Mouse (Mus musculus): ENCODE data around the gene Lap3. TPM values are rescaled to one million over a fixed set of nuclear protein-coding genes. Genes with fewer than 3 reads are reported as not detected.

Gene Lap3
- polyA plus RNA-seq, 2 experiments: 24.3 to 38.8 TPM

DNA sequence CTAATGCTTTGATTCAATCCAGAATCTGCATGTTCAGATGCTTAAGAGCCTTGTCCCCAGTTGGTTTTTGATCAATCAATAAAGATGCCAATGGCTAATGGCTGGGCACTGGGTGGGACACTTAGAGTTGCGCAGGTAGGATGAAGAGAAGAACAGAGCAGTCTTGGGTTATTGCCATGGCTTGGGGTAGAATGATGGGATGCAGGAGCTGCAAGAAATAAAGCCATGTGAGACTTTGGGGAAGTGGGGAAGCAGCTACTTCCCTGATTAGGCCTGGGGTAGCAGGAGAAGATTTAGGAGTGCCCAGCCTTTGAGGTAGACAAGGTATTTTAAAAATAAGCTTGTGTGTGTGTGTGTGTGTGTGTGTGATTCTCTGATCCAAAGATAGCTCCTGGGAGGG lies 13.1 kb upstream of the Lap3 start:
- no peaks in the 10 kb centered on the region for H3K27me3 ChIP-seq (ENCODE audit: control insufficient read depth, insufficient read depth, low read length)
- H3K36me3 ChIP-seq (replicated peaks; ENCODE audit: control insufficient read depth, insufficient read depth, low read depth): no peaks in the 10 kb centered on the region
- ATAC-seq (ENCODE audit: insufficient read depth) (no peak), DNase-seq (ENCODE audit: low read depth in 3 of 3, low spot score in 3 of 3) (no peak)
- H3K9ac ChIP-seq (replicated peaks): no peak overlapping the region
- no peak overlapping the region for H3K27ac ChIP-seq
- H3K4me3 ChIP-seq (ENCODE audit: insufficient read depth in 1 of 2, low read depth in 2 of 2, low read length in 2 of 2): no peak overlapping the region
- H3K4me1 ChIP-seq (replicated peaks; ENCODE audit: control insufficient read depth in 2 of 2, insufficient read depth in 2 of 2, low read length in 1 of 2): no peaks in the 10 kb centered on the region
- TF ChIP-seq CTCF (IDR thresholded peaks at IDR 0.05; ENCODE audit: low read depth) (no peak), EP300 (IDR thresholded peaks at IDR 0.05; ENCODE audit: low read depth) (no peak)
- no peak overlapping the region for H3K4me2 ChIP-seq (ENCODE audit: low read depth)
- 51% methylated on average over 1 of the region's 1 CpGs for WGBS (ENCODE audit: insufficient replicate concordance)
- no peaks in the 10 kb centered on the region for H3K9me3 ChIP-seq (ENCODE audit: control insufficient read depth, low read length)

DNA sequence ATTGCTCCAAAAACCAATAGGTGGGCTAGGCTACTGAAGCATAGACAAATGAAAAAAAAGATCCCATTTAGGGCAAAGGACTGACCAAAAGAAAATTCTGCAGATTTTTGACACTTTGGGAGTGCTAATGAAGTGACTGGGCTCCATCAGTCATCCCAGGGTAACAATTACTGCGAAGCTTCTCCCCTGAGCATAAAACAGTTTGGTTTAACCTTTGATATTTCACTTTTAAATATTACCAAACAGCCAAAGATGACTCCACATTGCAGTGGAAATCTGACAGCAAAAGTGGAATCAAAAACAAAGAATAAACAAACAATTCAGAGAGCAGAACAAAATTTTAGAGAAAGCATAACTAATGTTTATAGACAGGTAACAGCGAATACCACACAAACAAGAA lies 12.0 kb upstream of the Lap3 start:
- no peaks in the 10 kb centered on the region for H3K36me3 ChIP-seq (replicated peaks; ENCODE audit: control insufficient read depth, insufficient read depth, low read depth)
- 71% methylated on average over 2 of the region's 2 CpGs for WGBS (ENCODE audit: insufficient replicate concordance)

DNA sequence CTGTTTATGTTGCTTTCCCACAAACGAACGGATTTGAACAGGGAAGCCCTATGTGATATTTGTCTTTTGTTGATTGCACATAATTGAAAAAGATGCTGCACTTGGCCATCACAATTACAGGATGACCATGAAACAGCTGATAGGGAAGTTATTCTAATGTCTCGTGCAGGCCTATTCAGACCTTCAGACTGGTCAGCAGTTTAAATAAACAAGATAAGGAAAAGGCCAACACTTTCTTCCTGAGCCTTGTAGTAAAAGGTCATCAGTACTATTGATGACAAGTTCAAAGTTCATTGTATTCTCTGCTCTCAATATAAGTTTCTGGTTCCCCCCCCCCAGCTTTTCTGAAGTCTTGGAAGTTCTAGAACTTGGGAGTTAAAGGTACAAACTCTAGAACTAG lies 10.6 kb upstream of the Lap3 start:
- TF ChIP-seq CTCF (IDR thresholded peaks at IDR 0.05; ENCODE audit: low read depth): no peak
- TF ChIP-seq EP300 (IDR thresholded peaks at IDR 0.05; ENCODE audit: low read depth): no peak
- Histone ChIP-seq H3K4me1 (replicated peaks; ENCODE audit: control insufficient read depth in 2 of 2, insufficient read depth in 2 of 2, low read length in 1 of 2) (no peaks in the 10 kb centered on the region), H3K27ac (no peak overlapping the region), H3K27me3 (ENCODE audit: control insufficient read depth, insufficient read depth, low read length) (no peaks in the 10 kb centered on the region), H3K4me3 (ENCODE audit: insufficient read depth in 1 of 2, low read depth in 2 of 2, low read length in 2 of 2) (no peak overlapping the region), H3K36me3 (replicated peaks; ENCODE audit: control insufficient read depth, insufficient read depth, low read depth) (no peaks in the 10 kb centered on the region), H3K4me2 (ENCODE audit: low read depth) (no peak overlapping the region), H3K9ac (replicated peaks) (no peak overlapping the region), H3K9me3 (ENCODE audit: control insufficient read depth, low read length) (no peaks in the 10 kb centered on the region)
- DNase-seq (ENCODE audit: low read depth in 3 of 3, low spot score in 3 of 3) (no peak), ATAC-seq (ENCODE audit: insufficient read depth) (no peak)
- 43% methylated on average over 3 of the region's 3 CpGs for WGBS (ENCODE audit: insufficient replicate concordance)

More for the DNA sequence above, 12.0 kb upstream of the Lap3 start:
- Histone ChIP-seq H3K4me3 (ENCODE audit: insufficient read depth in 1 of 2, low read depth in 2 of 2, low read length in 2 of 2) (no peak overlapping the region), H3K9ac (replicated peaks) (no peak overlapping the region), H3K27me3 (ENCODE audit: control insufficient read depth, insufficient read depth, low read length) (no peaks in the 10 kb centered on the region), H3K4me1 (replicated peaks; ENCODE audit: control insufficient read depth in 2 of 2, insufficient read depth in 2 of 2, low read length in 1 of 2) (no peaks in the 10 kb centered on the region), H3K27ac (no peak overlapping the region), H3K9me3 (ENCODE audit: control insufficient read depth, low read length) (no peaks in the 10 kb centered on the region), H3K4me2 (ENCODE audit: low read depth) (no peak overlapping the region)
- DNase-seq (ENCODE audit: low read depth in 3 of 3, low spot score in 3 of 3) (no peak), ATAC-seq (ENCODE audit: insufficient read depth) (no peak)
- TF ChIP-seq EP300 (IDR thresholded peaks at IDR 0.05; ENCODE audit: low read depth) (no peak), CTCF (IDR thresholded peaks at IDR 0.05; ENCODE audit: low read depth) (no peak)

DNA sequence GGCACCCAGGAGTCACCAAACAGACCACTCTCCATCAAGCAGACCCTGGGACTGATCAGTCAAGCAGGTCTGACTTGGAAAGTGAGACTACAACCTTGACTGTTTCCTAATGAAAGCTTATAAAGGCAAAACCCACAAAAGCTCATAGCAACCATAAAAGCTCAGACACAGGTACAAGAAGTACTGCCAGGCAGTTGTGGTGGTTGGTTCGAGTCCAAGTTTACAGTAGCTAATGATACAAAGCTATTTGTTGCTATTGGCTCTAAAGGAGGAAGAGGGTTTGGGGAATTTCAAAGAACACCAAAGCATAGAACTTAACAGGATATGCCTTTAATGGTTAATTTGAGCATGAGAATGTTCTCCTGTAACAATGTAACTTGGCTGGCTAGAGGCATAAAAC lies 9.5 kb upstream of the Lap3 start:
- Histone ChIP-seq H3K4me2 (ENCODE audit: low read depth) (no peak overlapping the region), H3K4me3 (ENCODE audit: insufficient read depth in 1 of 2, low read depth in 2 of 2, low read length in 2 of 2) (no peak overlapping the region), H3K9me3 (ENCODE audit: control insufficient read depth, low read length) (no peaks in the 10 kb centered on the region), H3K36me3 (replicated peaks; ENCODE audit: control insufficient read depth, insufficient read depth, low read depth) (no peaks in the 10 kb centered on the region), H3K27ac (no peak overlapping the region), H3K4me1 (replicated peaks; ENCODE audit: control insufficient read depth in 2 of 2, insufficient read depth in 2 of 2, low read length in 1 of 2) (no peaks in the 10 kb centered on the region), H3K27me3 (ENCODE audit: control insufficient read depth, insufficient read depth, low read length) (no peaks in the 10 kb centered on the region), H3K9ac (replicated peaks) (no peak overlapping the region)
- WGBS (ENCODE audit: insufficient replicate concordance): 45% methylated on average over 1 of the region's 1 CpGs
- TF ChIP-seq EP300 (IDR thresholded peaks at IDR 0.05; ENCODE audit: low read depth) (no peak), CTCF (IDR thresholded peaks at IDR 0.05; ENCODE audit: low read depth) (no peak)
- DNase-seq (ENCODE audit: low read depth in 3 of 3, low spot score in 3 of 3): no peak
- ATAC-seq (ENCODE audit: insufficient read depth): no peak

DNA sequence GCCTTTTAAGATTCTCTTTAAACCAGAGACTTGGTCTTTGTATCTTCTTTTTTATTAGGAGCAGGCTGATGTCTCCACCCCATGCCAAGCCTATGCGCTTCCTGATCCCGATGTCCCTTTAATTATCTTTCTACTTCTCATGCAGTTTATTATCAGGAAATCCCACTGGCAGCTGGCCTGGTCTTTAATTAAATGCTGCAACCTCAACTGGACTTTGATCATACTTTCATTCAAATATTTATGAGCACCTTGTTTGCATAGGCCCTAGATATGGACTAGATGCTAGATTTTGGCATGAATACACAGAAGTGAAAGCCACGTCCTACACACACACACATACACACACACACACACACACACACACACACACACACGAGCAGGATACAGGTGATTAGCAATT lies 1.4 kb upstream of the Lap3 start:
- H3K4me3 ChIP-seq (ENCODE audit: insufficient read depth in 1 of 2, low read depth in 2 of 2, low read length in 2 of 2): no peak overlapping the region
- ATAC-seq (ENCODE audit: insufficient read depth) (no peak), DNase-seq (ENCODE audit: low read depth in 3 of 3, low spot score in 3 of 3) (no peak)
- H3K4me1 ChIP-seq (replicated peaks; ENCODE audit: control insufficient read depth in 2 of 2, insufficient read depth in 2 of 2, low read length in 1 of 2): peaks cover 0 to 5% of the 10 kb centered on the region in 2 experiments; a peak in 1 of 4 replicates
- no peak overlapping the region for H3K9ac ChIP-seq (replicated peaks)
- WGBS (ENCODE audit: insufficient replicate concordance): 58% methylated on average over 4 of the region's 4 CpGs
- TF ChIP-seq CTCF (IDR thresholded peaks at IDR 0.05; ENCODE audit: low read depth) (no peak), EP300 (IDR thresholded peaks at IDR 0.05; ENCODE audit: low read depth) (no peak)
- H3K36me3 ChIP-seq (replicated peaks; ENCODE audit: control insufficient read depth, insufficient read depth, low read depth): no peaks in the 10 kb centered on the region; the same call in 1 of the 2 replicates
- H3K27ac ChIP-seq: no peak overlapping the region
- H3K27me3 ChIP-seq (ENCODE audit: control insufficient read depth, insufficient read depth, low read length): no peaks in the 10 kb centered on the region; the same call in 1 of the 2 replicates
- no peak overlapping the region for H3K4me2 ChIP-seq (ENCODE audit: low read depth)
- no peaks in the 10 kb centered on the region for H3K9me3 ChIP-seq (ENCODE audit: control insufficient read depth, low read length)

Measured in liver, embryonic 14.5 days (tissue).